8 mouse cellular contexts compared by ENCODE assay signal in genomic region chr15:6909669-6910068, GRCm38 (mm10). TPM values are rescaled to one million over a fixed set of nuclear protein-coding genes. Genes with fewer than 3 reads are reported as not detected.
DNase-seq lines count a peak whose midpoint lies in the region; ATAC-seq lines count a peak whose summit lies in the region.

No protein-coding gene starts in this region.

- H3K4me3 ChIP-seq in intestine, embryonic 15.5 days (replicated peaks): no peak overlapping the region

- no peaks in the 10 kb centered on the region for H3K36me3 ChIP-seq in intestine, embryonic 15.5 days

- intact Hi-C loops in left cerebral cortex, postnatal 14 days (cut with DNase I): loop anchor here (1.0 to 5.0 kb wide), 4 partner anchors 78 to 534 kb away; no protein-coding TSS in a partner anchor

- DNase-seq in adipocyte (ENCODE audit: low spot score): peak; percentile 92
- DNase-seq in embryo, embryonic 10.5 days (ENCODE audit: low spot score): peak; percentile 93
- peak; percentile 84 to 90 for DNase-seq in gastrocnemius, postnatal 4 days (ENCODE audit: low spot score in 2 of 2)
- DNase-seq in left cerebral cortex, postnatal 14 days (ENCODE audit: low spot score in 2 of 2): peak; percentile 86 to 93
- peak; percentile 92 for DNase-seq in mesoderm, embryonic 11.5 days (ENCODE audit: low read depth, low spot score)
- DNase-seq in right cerebral cortex, postnatal 25 days: peak; percentile 89
- DNase-seq in urinary bladder, postnatal 36 days (ENCODE audit: low spot score in 2 of 2): peak; percentile 85 to 91

- no peaks in the 10 kb centered on the region for H3K9me3 ChIP-seq in intestine, embryonic 15.5 days

- H3K9ac ChIP-seq in intestine, embryonic 15.5 days: no peak overlapping the region

- peak; percentile 92 for ATAC-seq in intestine, embryonic 15.5 days

- WGBS in intestine, embryonic 15.5 days: 2% methylated on average over 11 of the region's 11 CpGs

- no peak overlapping the region for H3K4me2 ChIP-seq in intestine, embryonic 15.5 days (replicated peaks)

- no peaks in the 10 kb centered on the region for H3K4me1 ChIP-seq in intestine, embryonic 15.5 days (replicated peaks)

- no peak overlapping the region for H3K27ac ChIP-seq in intestine, embryonic 15.5 days

- 0 out of 2 replicates have a peak, but pooled peaks cover 3% of the 10 kb centered on the region for H3K27me3 ChIP-seq in intestine, embryonic 15.5 days (replicated peaks)

RNA-seq across cellular contexts. Expression of gene Osmr, which starts 34.9 kb away (rescaled TPM):
- 1 to 10 TPM; 5.5 to 6.6 TPM for total RNA-seq in gastrocnemius, postnatal 4 days (2021)
- polyA plus RNA-seq in intestine, embryonic 15.5 days (2015; fragmentation: Nextera tagmentation; extraction: Ambion mirVana): 1.2 and 1.6 TPM in 2 replicates
- 1 to 10 TPM; 3.3 to 3.8 TPM for total RNA-seq in left cerebral cortex, postnatal 14 days (2021)
